Mouse (Mus musculus) hindbrain, embryonic 15.5 days (tissue): Measurements from ENCODE around the gene Abhd8. TPM values are rescaled to one million over a fixed set of nuclear protein-coding genes. Genes with fewer than 3 reads are reported as not detected.

ENCODE experiments used
- ATAC-seq: fragments of 200-750 bp; cut with Nextera tagmentation; 2 replicates; pipeline ENCODE4 v1.8.0; 2017; ENCODE audit warnings: low read depth, moderate number of reproducible peaks, moderate TSS enrichment; ENCODE audit not compliant: low FRiP score
- H3K27ac ChIP-seq: fragments of 300-500 bp; sonication (generic); replicated peaks from 2 replicates; pipeline ENCODE4 v1.5.1; 2015; ENCODE audit warnings: mild to moderate bottlenecking, inconsistent platforms
- H3K27me3 ChIP-seq: fragments of 300-500 bp; sonication (generic); 2 replicates; pipeline ENCODE4 v1.6.1; 2015; ENCODE audit warnings: control low read depth, inconsistent platforms
- H3K36me3 ChIP-seq: fragments of 300-500 bp; sonication (generic); 2 replicates; pipeline ENCODE4 v1.6.1; 2015; ENCODE audit warnings: control low read depth, inconsistent platforms
- H3K4me1 ChIP-seq: fragments of 300-500 bp; sonication (generic); replicated peaks from 2 replicates; pipeline ENCODE4 v1.6.1; 2015; ENCODE audit warnings: control low read depth, inconsistent platforms
- H3K4me2 ChIP-seq: fragments of 300-500 bp; sonication (generic); 2 replicates; pipeline ENCODE4 v1.6.1; 2015; ENCODE audit warnings: moderate library complexity, mild to moderate bottlenecking, inconsistent platforms
- H3K4me3 ChIP-seq: fragments of 300-500 bp; sonication (generic); 2 replicates; pipeline ENCODE4 v1.5.1; 2015; ENCODE audit warnings: mild to moderate bottlenecking, inconsistent platforms
- H3K9ac ChIP-seq: fragments of 300-500 bp; sonication (generic); 2 replicates; pipeline ENCODE4 v1.6.1; 2015; ENCODE audit warnings: inconsistent platforms
- H3K9me3 ChIP-seq: fragments of 300-500 bp; sonication (generic); 2 replicates; pipeline ENCODE4 v1.6.1; 2016; ENCODE audit warnings: control low read depth, inconsistent platforms
- WGBS: fragments of 180-500 bp; shearing (Covaris S2); methylation state at CpG from one replicate; pipeline ENCODE4 v1.1.7; 2015; 5-methylcytosine and 5-hydroxymethylcytosine counted together
- polyA plus RNA-seq: library from polyadenylated mRNA; unstranded; fragments of >200 nt; fragmentation: Nextera tagmentation; extraction: Ambion mirVana; gene quantifications from 2 replicates; pipeline ENCODE4 v1.2.1, GENCODE M21; 2015

The Abhd8 gene
- polyA plus RNA-seq, 1 experiment from 2014 or later, result 195 TPM

GRCm38 (mm10) chr8:71476099-71476940 is 12.9 kb upstream of the Abhd8 start:
- under 1% methylated on average over 65 of the region's 121 CpGs for WGBS
- Histone ChIP-seq H3K9ac (peak overlapping the region; percentile 59), H3K4me3 (peak overlapping the region; percentile 52), H3K27me3 (no peaks in the 10 kb centered on the region), H3K27ac (peak overlapping the region; percentile 90), H3K4me1 (peaks cover 22% of the 10 kb centered on the region), H3K9me3 (no peaks in the 10 kb centered on the region), H3K4me2 (peak overlapping the region; percentile 83), H3K36me3 (peaks cover 55% of the 10 kb centered on the region)
- ATAC-seq, result peak; percentile 66

- Histone ChIP-seq H3K27me3 (no peaks in the 10 kb centered on the region), H3K4me2 (peak overlapping the region; percentile 83), H3K36me3 (peaks cover 53% of the 10 kb centered on the region), H3K4me3 (peak overlapping the region; percentile 52), H3K27ac (peak overlapping the region; percentile 90), H3K9me3 (no peaks in the 10 kb centered on the region), H3K9ac (peak overlapping the region; percentile 59), H3K4me1 (peaks cover 26% of the 10 kb centered on the region)
- no peak for ATAC-seq
- 28% methylated on average over 4 of the region's 4 CpGs for WGBS
Measured at GRCm38 (mm10) chr8:71475702-71476075, 12.2 kb upstream of the Abhd8 start.

- H3K9ac ChIP-seq, result no peak overlapping the region; the same call in 1 of the 2 replicates
- no peaks in the 10 kb centered on the region for H3K9me3 ChIP-seq
- peak overlapping the region; percentile 90 for H3K27ac ChIP-seq
- H3K27me3 ChIP-seq, result no peaks in the 10 kb centered on the region
- peaks cover 46% of the 10 kb centered on the region for H3K36me3 ChIP-seq
- peak overlapping the region; percentile 83; the same call in 1 of the 2 replicates for H3K4me2 ChIP-seq
- H3K4me1 ChIP-seq, result peaks cover 33% of the 10 kb centered on the region
- no peak for ATAC-seq
- no peak overlapping the region for H3K4me3 ChIP-seq
- WGBS, result 84% methylated on average over 25 of the region's 25 CpGs
Measured at GRCm38 (mm10) chr8:71474785-71475701, 11.6 kb upstream of the Abhd8 start.

GRCm38 (mm10) chr8:71474344-71474743 is 10.9 kb upstream of the Abhd8 start:
- Histone ChIP-seq H3K36me3 (peaks cover 39% of the 10 kb centered on the region), H3K4me3 (no peak overlapping the region), H3K9ac (no peak overlapping the region), H3K9me3 (no peaks in the 10 kb centered on the region), H3K27ac (no peak overlapping the region), H3K27me3 (no peaks in the 10 kb centered on the region), H3K4me2 (no peak overlapping the region), H3K4me1 (peaks cover 39% of the 10 kb centered on the region)
- 97% methylated on average over 18 of the region's 18 CpGs for WGBS
- no peak for ATAC-seq

- 85% methylated on average over 8 of the region's 8 CpGs for WGBS
Measured at GRCm38 (mm10) chr8:71472601-71473386, 9.3 kb upstream of the Abhd8 start.

GRCm38 (mm10) chr8:71471861-71472260 is 8.4 kb upstream of the Abhd8 start:
- 97% methylated on average over 17 of the region's 17 CpGs for WGBS
- no peaks in the 10 kb centered on the region for H3K27me3 ChIP-seq
- no peak overlapping the region for H3K9ac ChIP-seq
- H3K4me3 ChIP-seq, result no peak overlapping the region
- H3K36me3 ChIP-seq, result peaks cover 28% of the 10 kb centered on the region
- no peak overlapping the region for H3K27ac ChIP-seq
- no peak overlapping the region for H3K4me2 ChIP-seq
- ATAC-seq, result no peak
- H3K4me1 ChIP-seq, result peaks cover 31% of the 10 kb centered on the region
- H3K9me3 ChIP-seq, result no peaks in the 10 kb centered on the region

More at GRCm38 (mm10) chr8:71472601-71473386, 9.3 kb upstream of the Abhd8 start:
- Histone ChIP-seq H3K4me3 (no peak overlapping the region), H3K4me1 (peaks cover 39% of the 10 kb centered on the region), H3K9ac (no peak overlapping the region), H3K27me3 (no peaks in the 10 kb centered on the region), H3K36me3 (peaks cover 28% of the 10 kb centered on the region), H3K9me3 (no peaks in the 10 kb centered on the region), H3K4me2 (no peak overlapping the region), H3K27ac (no peak overlapping the region)
- no peak for ATAC-seq

GRCm38 (mm10) chr8:71470913-71471255 is 7.4 kb upstream of the Abhd8 start:
- Histone ChIP-seq H3K9me3 (no peaks in the 10 kb centered on the region), H3K27ac (no peak overlapping the region), H3K36me3 (peaks cover 28% of the 10 kb centered on the region), H3K9ac (no peak overlapping the region), H3K4me3 (0 out of 2 replicates have a peak overlapping the region, but pooled peaks have one; percentile 81), H3K27me3 (no peaks in the 10 kb centered on the region), H3K4me1 (peaks cover 25% of the 10 kb centered on the region), H3K4me2 (peak overlapping the region; percentile 92; the same call in 1 of the 2 replicates)
- no peak for ATAC-seq
- WGBS, result 83% methylated on average over 5 of the region's 5 CpGs

GRCm38 (mm10) chr8:71470146-71470912 is 6.9 kb upstream of the Abhd8 start:
- WGBS, result 77% methylated on average over 3 of the region's 3 CpGs
- peak overlapping the region; percentile 90; the same call in 1 of the 2 replicates for H3K27ac ChIP-seq

GRCm38 (mm10) chr8:71469411-71469810 is 6.0 kb upstream of the Abhd8 start:
- Histone ChIP-seq H3K27ac (peak overlapping the region; percentile 90), H3K4me1 (peaks cover 29% of the 10 kb centered on the region), H3K4me2 (peak overlapping the region; percentile 92), H3K4me3 (peak overlapping the region; percentile 81), H3K9ac (peak overlapping the region; percentile 68), H3K9me3 (no peaks in the 10 kb centered on the region), H3K36me3 (peaks cover 26% of the 10 kb centered on the region), H3K27me3 (no peaks in the 10 kb centered on the region)
- ATAC-seq, result peak; percentile 40
- under 1% methylated on average over 23 of the region's 24 CpGs for WGBS

More at GRCm38 (mm10) chr8:71470146-71470912, 6.9 kb upstream of the Abhd8 start:
- ATAC-seq, result no peak
- Histone ChIP-seq H3K4me3 (peak overlapping the region; percentile 81), H3K27me3 (no peaks in the 10 kb centered on the region), H3K36me3 (peaks cover 28% of the 10 kb centered on the region), H3K4me2 (peak overlapping the region; percentile 92), H3K9ac (peak overlapping the region; percentile 68), H3K9me3 (no peaks in the 10 kb centered on the region), H3K4me1 (peaks cover 26% of the 10 kb centered on the region)

- H3K4me3 ChIP-seq, result peak within 1 kb of the TSS; percentile 81
- H3K27me3 ChIP-seq, result no peaks in the 10 kb centered on the region
- H3K9ac ChIP-seq, result peak within 1 kb of the TSS; percentile 68
- peak within 1 kb of the TSS; percentile 92 for H3K4me2 ChIP-seq
- no peaks in the 10 kb centered on the region for H3K9me3 ChIP-seq
- H3K36me3 ChIP-seq, result peaks cover 21% of the 10 kb centered on the region
- WGBS, result under 1% methylated on average over 52 of the region's 52 CpGs
- ATAC-seq, result peak; percentile 90
- peaks cover 34% of the 10 kb centered on the region for H3K4me1 ChIP-seq
- H3K27ac ChIP-seq, result peak within 1 kb of the TSS; percentile 90
Measured at GRCm38 (mm10) chr8:71468916-71469315, 5.5 kb upstream of the Abhd8 start, which contains the start of gene Dda1. Dda1 (plus strand) TSS chr8:71469199.
